Mouse (Mus musculus): ENCODE data around the gene Nr4a1. TPM values are rescaled to one million over a fixed set of nuclear protein-coding genes. Genes with fewer than 3 reads are reported as not detected.

Gene Nr4a1
- polyA plus RNA-seq, 1 experiment = 50.3 TPM

- Histone ChIP-seq H3K36me3 (ENCODE audit: control insufficient read depth, insufficient read depth, low read length) (no peaks in the 10 kb centered on the region; the same call in 1 of the 2 replicates), H3K27ac (ENCODE audit: insufficient read depth, low read length) (no peak overlapping the region), H3K27me3 (ENCODE audit: control insufficient read depth, insufficient read depth, low read length) (no peaks in the 10 kb centered on the region), H3K4me3 (ENCODE audit: extremely low read depth, insufficient read depth, insufficient read length) (no peak overlapping the region), H3K4me1 (ENCODE audit: control insufficient read depth, insufficient read depth, insufficient read length) (no peaks in the 10 kb centered on the region; the same call in 1 of the 2 replicates)
- no peak for TF ChIP-seq POLR2A (IDR thresholded peaks at IDR 0.05; ENCODE audit: low read depth, low read length)
- no peak for TF ChIP-seq CTCF (IDR thresholded peaks at IDR 0.05; ENCODE audit: extremely low read depth, insufficient read depth, insufficient read length, insufficient replicate concordance)
- 56% methylated on average over 4 of the region's 4 CpGs for WGBS
- no peak for DNase-seq (ENCODE audit: low read depth in 1 of 2, low spot score in 2 of 2)
Observed at GRCm38 (mm10) chr15:101232607-101233006, 21.5 kb upstream of the Nr4a1 start.

GRCm38 (mm10) chr15:101233183-101233582 lies 20.9 kb upstream of the Nr4a1 start:
- no peak overlapping the region for H3K27ac ChIP-seq (ENCODE audit: insufficient read depth, low read length)
- no peaks in the 10 kb centered on the region for H3K27me3 ChIP-seq (ENCODE audit: control insufficient read depth, insufficient read depth, low read length)
- no peak overlapping the region for H3K4me3 ChIP-seq (ENCODE audit: extremely low read depth, insufficient read depth, insufficient read length)
- no peak for DNase-seq (ENCODE audit: low read depth in 1 of 2, low spot score in 2 of 2)
- H3K36me3 ChIP-seq (ENCODE audit: control insufficient read depth, insufficient read depth, low read length) = no peaks in the 10 kb centered on the region; the same call in 1 of the 2 replicates
- 84% methylated on average over 3 of the region's 3 CpGs for WGBS
- TF ChIP-seq CTCF (IDR thresholded peaks at IDR 0.05; ENCODE audit: extremely low read depth, insufficient read depth, insufficient read length, insufficient replicate concordance) (no peak), POLR2A (IDR thresholded peaks at IDR 0.05; ENCODE audit: low read depth, low read length) (no peak)
- no peaks in the 10 kb centered on the region; the same call in 1 of the 2 replicates for H3K4me1 ChIP-seq (ENCODE audit: control insufficient read depth, insufficient read depth, insufficient read length)

GRCm38 (mm10) chr15:101233641-101234275 lies 20.3 kb upstream of the Nr4a1 start:
- WGBS = 44% methylated on average over 11 of the region's 11 CpGs
- H3K4me3 ChIP-seq (ENCODE audit: extremely low read depth, insufficient read depth, insufficient read length) = no peak overlapping the region
- H3K36me3 ChIP-seq (ENCODE audit: control insufficient read depth, insufficient read depth, low read length) = no peaks in the 10 kb centered on the region
- TF ChIP-seq POLR2A (IDR thresholded peaks at IDR 0.05; ENCODE audit: low read depth, low read length) (no peak), CTCF (IDR thresholded peaks at IDR 0.05; ENCODE audit: extremely low read depth, insufficient read depth, insufficient read length, insufficient replicate concordance) (no peak)
- no peaks in the 10 kb centered on the region; the same call in 1 of the 2 replicates for H3K4me1 ChIP-seq (ENCODE audit: control insufficient read depth, insufficient read depth, insufficient read length)
- no peak overlapping the region for H3K27ac ChIP-seq (ENCODE audit: insufficient read depth, low read length)
- H3K27me3 ChIP-seq (ENCODE audit: control insufficient read depth, insufficient read depth, low read length) = no peaks in the 10 kb centered on the region
- no peak for DNase-seq (ENCODE audit: low read depth in 1 of 2, low spot score in 2 of 2)

GRCm38 (mm10) chr15:101234611-101235341 lies 19.3 kb upstream of the Nr4a1 start:
- Histone ChIP-seq H3K36me3 (ENCODE audit: control insufficient read depth, insufficient read depth, low read length) (no peaks in the 10 kb centered on the region), H3K27ac (ENCODE audit: insufficient read depth, low read length) (no peak overlapping the region), H3K4me3 (ENCODE audit: extremely low read depth, insufficient read depth, insufficient read length) (no peak overlapping the region), H3K27me3 (ENCODE audit: control insufficient read depth, insufficient read depth, low read length) (no peaks in the 10 kb centered on the region), H3K4me1 (ENCODE audit: control insufficient read depth, insufficient read depth, insufficient read length) (no peaks in the 10 kb centered on the region; the same call in 1 of the 2 replicates)
- no peak for DNase-seq (ENCODE audit: low read depth in 1 of 2, low spot score in 2 of 2)
- no peak for TF ChIP-seq CTCF (IDR thresholded peaks at IDR 0.05; ENCODE audit: extremely low read depth, insufficient read depth, insufficient read length, insufficient replicate concordance)
- TF ChIP-seq POLR2A (IDR thresholded peaks at IDR 0.05; ENCODE audit: low read depth, low read length) = no peak
- 80% methylated on average over 10 of the region's 10 CpGs for WGBS

GRCm38 (mm10) chr15:101235342-101235698 lies 18.7 kb upstream of the Nr4a1 start:
- Histone ChIP-seq H3K4me1 (ENCODE audit: control insufficient read depth, insufficient read depth, insufficient read length) (no peaks in the 10 kb centered on the region; the same call in 1 of the 2 replicates), H3K36me3 (ENCODE audit: control insufficient read depth, insufficient read depth, low read length) (no peaks in the 10 kb centered on the region), H3K27ac (ENCODE audit: insufficient read depth, low read length) (no peak overlapping the region), H3K27me3 (ENCODE audit: control insufficient read depth, insufficient read depth, low read length) (no peaks in the 10 kb centered on the region), H3K4me3 (ENCODE audit: extremely low read depth, insufficient read depth, insufficient read length) (no peak overlapping the region)
- no peak for DNase-seq (ENCODE audit: low read depth in 1 of 2, low spot score in 2 of 2)
- 24% methylated on average over 5 of the region's 5 CpGs for WGBS
- TF ChIP-seq POLR2A (IDR thresholded peaks at IDR 0.05; ENCODE audit: low read depth, low read length) (no peak), CTCF (IDR thresholded peaks at IDR 0.05; ENCODE audit: extremely low read depth, insufficient read depth, insufficient read length, insufficient replicate concordance) (no peak)

GRCm38 (mm10) chr15:101235728-101236327 lies 18.2 kb upstream of the Nr4a1 start:
- Histone ChIP-seq H3K27ac (ENCODE audit: insufficient read depth, low read length) (no peak overlapping the region), H3K4me3 (ENCODE audit: extremely low read depth, insufficient read depth, insufficient read length) (no peak overlapping the region), H3K4me1 (ENCODE audit: control insufficient read depth, insufficient read depth, insufficient read length) (no peaks in the 10 kb centered on the region; the same call in 1 of the 2 replicates), H3K27me3 (ENCODE audit: control insufficient read depth, insufficient read depth, low read length) (no peaks in the 10 kb centered on the region), H3K36me3 (ENCODE audit: control insufficient read depth, insufficient read depth, low read length) (no peaks in the 10 kb centered on the region)
- TF ChIP-seq CTCF (IDR thresholded peaks at IDR 0.05; ENCODE audit: extremely low read depth, insufficient read depth, insufficient read length, insufficient replicate concordance) (no peak), POLR2A (IDR thresholded peaks at IDR 0.05; ENCODE audit: low read depth, low read length) (no peak)
- DNase-seq (ENCODE audit: low read depth in 1 of 2, low spot score in 2 of 2) = no peak
- WGBS = 42% methylated on average over 12 of the region's 12 CpGs
